Mouse (Mus musculus) intestine, embryonic 15.5 days (tissue): ENCODE measurements around the gene Jak1. TPM values are rescaled to one million over a fixed set of nuclear protein-coding genes. Genes with fewer than 3 reads are reported as not detected.

Experiments used
- ATAC-seq: fragments of 200-750 bp; cut with Nextera tagmentation; 2 replicates; pipeline ENCODE4 v1.8.0; 2017; ENCODE audit warnings: moderate TSS enrichment, moderate library complexity
- H3K27ac ChIP-seq: fragments of 300-500 bp; sonication (generic); 2 replicates; pipeline ENCODE4 v1.5.1; 2015; ENCODE audit warnings: mild to moderate bottlenecking, inconsistent platforms
- H3K27me3 ChIP-seq: fragments of 300-500 bp; sonication (generic); replicated peaks from 2 replicates; pipeline ENCODE4 v1.6.1; 2015; ENCODE audit warnings: inconsistent platforms
- H3K36me3 ChIP-seq: fragments of 300-500 bp; sonication (generic); 2 replicates; pipeline ENCODE4 v1.6.1; 2015; ENCODE audit warnings: inconsistent platforms
- H3K4me1 ChIP-seq: fragments of 300-500 bp; sonication (generic); replicated peaks from 2 replicates; pipeline ENCODE4 v1.6.1; 2015; ENCODE audit warnings: inconsistent platforms
- H3K4me2 ChIP-seq: fragments of 300-500 bp; sonication (generic); replicated peaks from 2 replicates; pipeline ENCODE4 v1.6.1; 2015; ENCODE audit warnings: mild to moderate bottlenecking, inconsistent platforms
- H3K4me3 ChIP-seq: fragments of 300-500 bp; sonication (generic); replicated peaks from 2 replicates; pipeline ENCODE4 v1.5.1; 2015; ENCODE audit warnings: inconsistent platforms
- H3K9ac ChIP-seq: fragments of 300-500 bp; sonication (generic); 2 replicates; pipeline ENCODE4 v1.6.1; 2015; ENCODE audit warnings: inconsistent platforms
- H3K9me3 ChIP-seq: fragments of 300-500 bp; sonication (generic); 2 replicates; pipeline ENCODE4 v1.6.1; 2016; ENCODE audit warnings: inconsistent platforms
- WGBS: fragments of 180-500 bp; shearing (Covaris S2); methylation state at CpG from one replicate; pipeline ENCODE4 v1.1.7; 2015; 5-methylcytosine and 5-hydroxymethylcytosine counted together
- polyA plus RNA-seq: library from polyadenylated mRNA; unstranded; fragments of >200 nt; fragmentation: Nextera tagmentation; extraction: Ambion mirVana; gene quantifications from 2 replicates; pipeline ENCODE4 v1.2.1, GENCODE M21; 2015

Gene Jak1
- polyA plus RNA-seq, 1 experiment from 2014 or later, result 76.5 TPM

DNA sequence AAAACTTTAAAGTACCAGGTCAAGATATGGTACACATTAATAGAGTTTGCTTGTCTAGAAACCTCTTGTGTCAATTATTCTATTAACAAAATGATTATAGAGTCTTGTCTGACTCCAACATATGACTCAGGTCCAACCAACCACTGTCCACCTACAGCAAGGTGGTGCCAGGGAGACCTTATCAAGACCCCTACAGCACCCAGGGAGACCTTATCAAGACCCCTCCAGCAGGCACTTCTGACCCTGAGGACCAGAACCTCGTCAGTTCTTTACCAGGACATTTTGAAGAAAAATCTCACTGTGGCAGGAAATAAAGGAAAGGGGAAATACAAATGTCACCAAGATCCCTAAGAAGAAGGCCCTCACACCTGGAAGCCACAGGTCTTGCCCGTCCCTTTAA, 18.5 kb downstream of the Jak1 start:
- no peaks in the 10 kb centered on the region for H3K36me3 ChIP-seq
- no peak overlapping the region for H3K9ac ChIP-seq
- no peak for ATAC-seq
- H3K4me3 ChIP-seq, result no peak overlapping the region
- no peaks in the 10 kb centered on the region for H3K9me3 ChIP-seq
- WGBS, result 67% methylated on average over 2 of the region's 2 CpGs
- H3K27ac ChIP-seq, result no peak overlapping the region
- H3K4me1 ChIP-seq, result 0 out of 2 replicates have a peak, but pooled peaks cover 3% of the 10 kb centered on the region
- no peak overlapping the region for H3K4me2 ChIP-seq
- no peaks in the 10 kb centered on the region for H3K27me3 ChIP-seq

DNA sequence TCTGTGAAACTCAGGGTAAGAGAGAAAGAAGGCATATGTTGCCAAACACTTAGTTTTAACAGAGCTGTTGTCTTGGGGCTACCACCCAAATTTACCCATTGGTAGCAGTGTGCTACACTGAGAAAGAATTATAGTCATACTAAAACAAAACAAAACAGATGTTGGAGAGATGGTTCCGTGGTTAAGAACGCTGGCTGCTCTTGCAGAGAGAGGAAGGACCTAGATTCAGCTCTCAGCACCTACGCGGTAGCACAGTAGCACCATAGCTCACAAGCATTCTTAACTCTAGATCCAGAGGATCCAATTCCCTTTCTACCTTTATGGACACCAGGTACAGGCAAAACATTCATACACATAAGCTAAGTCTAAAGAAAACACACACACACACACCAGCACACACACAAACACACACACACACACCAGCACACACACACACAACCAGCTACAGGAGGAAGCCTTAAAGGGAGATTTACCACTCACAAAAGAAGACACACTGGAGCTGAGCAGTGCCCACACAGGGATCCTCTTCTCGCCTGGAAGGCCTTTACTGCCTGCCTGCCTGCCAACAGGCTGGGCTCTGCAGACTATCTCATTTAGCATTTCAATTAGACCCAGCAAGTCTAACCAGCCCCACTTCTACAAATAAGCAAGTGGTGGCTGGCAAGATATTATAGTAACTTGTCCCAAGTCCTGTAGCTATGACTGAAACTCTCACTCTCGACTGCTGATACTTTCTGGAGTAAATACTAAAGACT, 20.6 kb downstream of the Jak1 start:
- 75% methylated on average over 6 of the region's 6 CpGs for WGBS
- no peaks in the 10 kb centered on the region for H3K9me3 ChIP-seq
- ATAC-seq, result no peak
- no peak overlapping the region for H3K4me2 ChIP-seq
- no peak overlapping the region for H3K4me3 ChIP-seq
- 0 out of 2 replicates have a peak, but pooled peaks cover 3% of the 10 kb centered on the region for H3K4me1 ChIP-seq
- no peaks in the 10 kb centered on the region for H3K36me3 ChIP-seq
- no peak overlapping the region for H3K27ac ChIP-seq
- H3K27me3 ChIP-seq, result no peaks in the 10 kb centered on the region
- H3K9ac ChIP-seq, result no peak overlapping the region

GRCm38 (mm10) chr4:101240875-101241173, 24.3 kb downstream of the Jak1 start:
- Histone ChIP-seq H3K4me2 (no peak overlapping the region), H3K36me3 (no peaks in the 10 kb centered on the region), H3K9me3 (no peaks in the 10 kb centered on the region), H3K4me1 (no peaks in the 10 kb centered on the region), H3K4me3 (no peak overlapping the region), H3K27ac (no peak overlapping the region), H3K27me3 (no peaks in the 10 kb centered on the region), H3K9ac (no peak overlapping the region)
- ATAC-seq, result no peak
- WGBS, result 81% methylated on average over 3 of the region's 3 CpGs

DNA sequence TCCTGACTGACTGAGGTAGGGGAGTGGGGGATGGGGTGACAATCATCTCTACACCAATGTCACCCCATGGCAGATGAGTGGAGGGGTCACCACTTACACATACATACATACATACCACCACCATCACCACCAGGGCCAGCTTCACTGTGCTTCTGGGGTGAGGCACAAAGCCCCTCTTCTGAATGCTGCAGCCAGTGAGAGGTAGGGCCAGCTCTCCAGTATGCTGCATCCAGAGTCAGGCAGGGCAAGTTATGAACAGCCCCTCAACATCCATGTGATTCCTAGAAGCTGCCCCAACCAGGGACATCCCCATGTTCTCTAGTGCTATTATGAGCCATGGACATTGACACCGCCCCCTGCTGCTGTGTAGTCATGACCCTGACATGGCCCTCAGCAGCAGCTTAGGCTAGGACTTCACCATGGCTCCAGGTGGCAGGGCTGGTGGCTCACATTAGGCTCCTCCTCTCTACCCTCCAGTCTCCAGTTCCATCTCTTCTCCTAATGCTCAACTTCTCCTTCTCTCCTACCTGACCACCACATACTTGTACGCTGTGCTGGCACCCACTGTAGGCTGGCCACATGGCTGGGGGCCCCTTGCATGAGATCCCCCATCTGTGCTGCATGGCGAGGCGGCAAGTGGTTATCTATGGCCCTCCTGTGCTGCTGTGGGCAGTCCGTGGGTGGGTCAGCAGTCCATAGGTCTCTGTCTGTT, 24.8 kb downstream of the Jak1 start:
- WGBS, result 84% methylated on average over 5 of the region's 5 CpGs
- Histone ChIP-seq H3K4me2 (no peak overlapping the region), H3K9me3 (no peaks in the 10 kb centered on the region), H3K4me3 (no peak overlapping the region), H3K4me1 (no peaks in the 10 kb centered on the region), H3K27ac (no peak overlapping the region), H3K36me3 (no peaks in the 10 kb centered on the region), H3K9ac (no peak overlapping the region), H3K27me3 (no peaks in the 10 kb centered on the region)
- 0 out of 2 replicates have a peak, but pooled peaks have one; percentile 49 for ATAC-seq

- ATAC-seq, result peak; percentile 36; the same call in 1 of the 2 replicates
These were observed 25.5 kb downstream of the Jak1 start for GRCm38 (mm10) chr4:101239313-101240162.

GRCm38 (mm10) chr4:101238589-101238988, 26.5 kb downstream of the Jak1 start:
- no peaks in the 10 kb centered on the region for H3K36me3 ChIP-seq
- no peak overlapping the region for H3K9ac ChIP-seq
- H3K4me1 ChIP-seq, result peaks cover 9% of the 10 kb centered on the region
- H3K9me3 ChIP-seq, result no peaks in the 10 kb centered on the region
- ATAC-seq, result no peak
- H3K4me2 ChIP-seq, result no peak overlapping the region
- no peaks in the 10 kb centered on the region for H3K27me3 ChIP-seq
- no peak overlapping the region for H3K4me3 ChIP-seq
- WGBS, result 73% methylated on average over 4 of the region's 4 CpGs
- H3K27ac ChIP-seq, result no peak overlapping the region

More at GRCm38 (mm10) chr4:101239313-101240162, 25.5 kb downstream of the Jak1 start:
- Histone ChIP-seq H3K9me3 (no peaks in the 10 kb centered on the region), H3K27me3 (no peaks in the 10 kb centered on the region), H3K27ac (no peak overlapping the region), H3K36me3 (no peaks in the 10 kb centered on the region), H3K4me3 (no peak overlapping the region), H3K4me1 (peaks cover 3% of the 10 kb centered on the region), H3K4me2 (no peak overlapping the region), H3K9ac (no peak overlapping the region)
- WGBS, result 91% methylated on average over 3 of the region's 3 CpGs

GRCm38 (mm10) chr4:101236797-101237196, 28.3 kb downstream of the Jak1 start:
- Histone ChIP-seq H3K27me3 (no peaks in the 10 kb centered on the region), H3K36me3 (no peaks in the 10 kb centered on the region), H3K4me2 (no peak overlapping the region), H3K27ac (no peak overlapping the region), H3K9ac (no peak overlapping the region), H3K4me1 (peaks cover 9% of the 10 kb centered on the region), H3K9me3 (no peaks in the 10 kb centered on the region), H3K4me3 (no peak overlapping the region)
- 78% methylated on average over 6 of the region's 6 CpGs for WGBS
- no peak for ATAC-seq

GRCm38 (mm10) chr4:101235964-101236363, 29.1 kb downstream of the Jak1 start:
- Histone ChIP-seq H3K36me3 (no peaks in the 10 kb centered on the region), H3K4me1 (peaks cover 9% of the 10 kb centered on the region), H3K4me3 (no peak overlapping the region), H3K9ac (no peak overlapping the region), H3K9me3 (no peaks in the 10 kb centered on the region), H3K27ac (no peak overlapping the region), H3K4me2 (no peak overlapping the region), H3K27me3 (no peaks in the 10 kb centered on the region)
- WGBS, result 92% methylated on average over 1 of the region's 1 CpGs
- no peak for ATAC-seq

DNA sequence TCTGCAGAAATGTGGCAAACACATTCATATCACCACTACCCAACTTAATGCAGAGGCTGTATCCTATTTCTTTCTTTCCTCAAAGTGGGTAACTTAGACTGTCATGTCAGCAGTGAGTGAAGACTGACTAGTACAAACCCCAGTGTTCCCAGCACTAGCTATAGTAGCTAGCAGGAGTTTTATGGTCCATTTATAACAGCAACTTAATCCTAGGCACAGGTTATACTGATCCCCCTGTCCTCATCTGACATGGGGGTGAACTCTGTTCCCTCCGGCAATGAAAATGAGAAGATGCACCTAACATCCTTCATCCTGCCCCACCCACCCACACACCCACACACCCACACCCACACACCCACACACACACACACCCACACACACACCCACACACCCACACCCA, 30.3 kb downstream of the Jak1 start:
- no peaks in the 10 kb centered on the region for H3K27me3 ChIP-seq
- no peak overlapping the region for H3K4me2 ChIP-seq
- H3K9ac ChIP-seq, result no peak overlapping the region
- ATAC-seq, result peak; percentile 54
- no peak overlapping the region for H3K27ac ChIP-seq
- 50% methylated on average over 1 of the region's 1 CpGs for WGBS
- H3K4me1 ChIP-seq, result peaks cover 9% of the 10 kb centered on the region
- H3K4me3 ChIP-seq, result no peak overlapping the region
- H3K36me3 ChIP-seq, result no peaks in the 10 kb centered on the region
- no peaks in the 10 kb centered on the region for H3K9me3 ChIP-seq

DNA sequence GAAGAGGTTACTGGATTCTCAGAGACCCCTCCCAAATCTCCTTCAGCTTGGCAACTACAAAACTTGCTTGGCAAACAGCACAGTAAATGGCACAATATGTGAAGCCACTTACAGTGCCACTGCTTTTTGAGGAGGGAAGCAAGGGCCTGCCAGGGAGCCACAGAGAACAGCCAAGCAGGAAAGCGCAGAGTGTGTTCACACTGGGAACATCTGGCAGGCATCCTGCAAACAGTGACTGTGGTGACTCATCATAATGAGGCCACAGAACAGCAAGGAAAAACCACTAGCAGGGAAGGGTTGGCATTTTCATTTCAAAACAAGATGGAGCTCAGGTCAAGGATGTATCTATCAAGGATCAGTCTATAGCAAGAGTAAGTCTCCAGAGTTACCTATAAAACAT, 30.8 kb downstream of the Jak1 start:
- peaks cover 9% of the 10 kb centered on the region for H3K4me1 ChIP-seq
- peak; percentile 63 for ATAC-seq
- no peak overlapping the region for H3K4me3 ChIP-seq
- H3K9me3 ChIP-seq, result no peaks in the 10 kb centered on the region
- no peaks in the 10 kb centered on the region for H3K27me3 ChIP-seq
- no peak overlapping the region for H3K27ac ChIP-seq
- H3K9ac ChIP-seq, result no peak overlapping the region
- H3K36me3 ChIP-seq, result no peaks in the 10 kb centered on the region
- H3K4me2 ChIP-seq, result no peak overlapping the region
- 31% methylated on average over 1 of the region's 1 CpGs for WGBS

DNA sequence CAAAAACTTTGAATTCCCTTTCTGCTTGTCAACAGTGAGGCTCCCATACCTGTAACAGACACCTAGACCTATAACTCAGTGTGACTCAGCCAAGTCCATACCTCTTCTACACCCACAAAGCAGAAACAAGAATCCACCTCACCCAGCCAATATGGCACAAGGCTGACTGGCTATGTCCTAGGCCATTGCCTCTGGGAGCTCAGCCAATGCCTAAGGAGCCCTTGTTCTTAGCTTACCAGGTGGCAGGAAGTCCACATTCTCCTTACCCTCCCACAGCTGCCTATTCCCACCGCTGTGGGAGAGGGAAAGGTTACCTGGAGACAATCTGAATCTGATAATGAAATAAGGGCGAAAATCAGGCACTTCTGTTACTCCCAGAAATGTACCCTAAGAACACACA, 34.5 kb downstream of the Jak1 start:
- H3K9ac ChIP-seq, result no peak overlapping the region
- H3K36me3 ChIP-seq, result no peaks in the 10 kb centered on the region
- H3K4me1 ChIP-seq, result peaks cover 9% of the 10 kb centered on the region
- no peaks in the 10 kb centered on the region for H3K9me3 ChIP-seq
- H3K27me3 ChIP-seq, result no peaks in the 10 kb centered on the region
- no peak overlapping the region for H3K4me2 ChIP-seq
- ATAC-seq, result no peak
- WGBS, result 73% methylated on average over 2 of the region's 2 CpGs
- H3K27ac ChIP-seq, result no peak overlapping the region
- no peak overlapping the region for H3K4me3 ChIP-seq

DNA sequence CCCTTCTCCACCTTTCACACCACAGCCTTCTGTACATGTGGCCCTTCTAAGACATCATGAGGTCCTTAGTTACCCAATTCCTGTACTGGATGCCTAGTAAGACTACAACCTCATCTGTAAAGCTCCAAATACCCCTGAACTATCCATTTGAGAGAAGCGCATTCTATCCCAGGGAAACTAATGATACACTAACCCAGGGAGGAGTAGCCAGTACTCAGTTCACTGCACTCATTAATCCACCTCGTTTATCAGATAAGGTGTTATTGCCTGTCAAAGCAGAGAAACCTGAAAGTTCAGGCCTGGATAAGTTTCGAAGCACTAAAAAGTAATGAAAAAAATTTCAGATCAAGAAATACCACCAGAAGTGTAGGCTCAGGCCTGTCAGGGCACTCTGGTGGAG, 37.7 kb downstream of the Jak1 start:
- no peak overlapping the region for H3K4me2 ChIP-seq
- H3K27me3 ChIP-seq, result no peaks in the 10 kb centered on the region
- no peak overlapping the region for H3K27ac ChIP-seq
- no peak overlapping the region for H3K4me3 ChIP-seq
- H3K9me3 ChIP-seq, result no peaks in the 10 kb centered on the region
- peak; percentile 55 for ATAC-seq
- 70% methylated on average over 3 of the region's 3 CpGs for WGBS
- no peaks in the 10 kb centered on the region for H3K4me1 ChIP-seq
- no peaks in the 10 kb centered on the region for H3K36me3 ChIP-seq
- H3K9ac ChIP-seq, result no peak overlapping the region
